Mouse (Mus musculus) thymus, postnatal 36 days (tissue): ENCODE data around the gene Vps13d.

ENCODE experiments used
- DNase-seq, 2 experiments: peaks; one replicate each; pipeline ENCODE4 v3.0.0; 2022; ENCODE audit warnings: mixed read lengths in 2 of 2

Gene Vps13d

DNA sequence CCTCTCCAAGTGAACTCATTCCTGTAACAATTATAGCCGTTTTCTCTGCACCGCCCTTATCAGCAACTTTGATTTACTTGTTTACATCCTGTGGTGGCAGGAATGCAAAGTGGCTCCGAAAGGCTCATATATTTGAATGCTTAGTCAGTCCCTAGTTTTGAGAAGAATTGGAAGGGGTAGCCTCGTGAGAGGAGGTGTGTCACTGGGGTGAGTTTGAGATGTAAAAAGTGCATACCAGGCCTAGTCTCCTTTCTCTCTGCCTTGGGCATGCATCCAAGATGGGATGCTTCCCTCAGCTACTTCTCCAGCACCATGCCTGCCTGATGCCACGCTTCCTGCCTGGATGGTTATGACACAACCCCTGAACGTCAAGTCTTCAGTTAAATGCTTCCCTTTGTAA is 225.8 kb downstream of the Vps13d start:
- DNase-seq: no peak

DNA sequence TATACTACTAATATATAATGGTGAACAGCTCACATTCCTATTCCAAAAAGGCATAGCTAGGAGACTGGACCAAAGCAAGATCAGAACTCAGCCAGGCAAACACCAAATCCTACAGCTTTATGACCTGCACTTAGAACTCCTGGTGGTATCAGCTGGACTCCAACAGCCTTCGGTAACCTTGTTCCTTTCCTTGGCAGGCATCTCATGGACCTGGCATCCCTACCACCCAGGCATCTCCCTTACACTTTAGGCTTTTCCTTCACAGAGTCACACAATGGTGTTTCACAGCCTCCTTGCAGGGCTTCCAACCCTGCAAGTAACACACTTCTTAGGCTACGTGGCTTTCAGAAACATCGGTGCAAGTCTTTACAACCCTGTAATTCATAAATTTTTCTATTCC is 226.4 kb downstream of the Vps13d start:
- DNase-seq: no peak

DNA sequence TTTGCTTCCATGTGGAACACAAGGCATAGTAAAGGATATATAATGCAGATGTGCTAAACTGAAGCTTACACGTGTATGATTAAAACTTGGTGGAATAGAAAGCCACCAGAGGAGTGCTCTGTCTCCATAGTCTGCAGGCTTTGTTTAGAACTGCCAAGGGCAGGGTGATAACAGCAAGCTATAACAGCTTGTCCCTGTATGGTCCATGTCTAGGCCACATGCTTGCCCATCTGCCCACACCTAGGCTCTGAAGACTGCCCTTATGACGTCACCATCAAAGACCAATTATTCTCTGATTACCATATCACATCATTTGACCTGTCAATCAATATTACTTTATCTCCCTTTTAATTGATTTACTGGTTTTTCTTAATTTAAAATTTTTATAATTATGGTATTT is 229.6 kb downstream of the Vps13d start:
- DNase-seq: no peak

DNA sequence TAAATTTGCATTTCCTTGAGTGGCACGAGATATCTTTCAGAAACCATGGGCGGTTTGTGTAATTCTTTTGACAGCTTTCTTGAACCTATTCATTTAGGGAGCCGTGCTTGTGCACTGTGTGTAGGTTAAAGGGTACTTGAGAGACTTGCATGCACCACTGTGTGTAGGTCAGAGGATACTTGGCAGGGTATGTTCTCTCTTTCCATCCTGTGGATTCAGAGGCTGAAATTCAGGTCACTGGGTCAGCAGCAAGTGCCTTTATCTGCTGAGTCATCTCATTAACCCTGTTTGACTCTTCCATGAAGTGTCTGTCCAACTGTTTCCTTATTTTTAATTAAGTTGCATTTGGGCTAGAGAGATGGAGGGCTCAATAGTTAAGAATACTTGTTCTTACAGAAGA is 233.1 kb downstream of the Vps13d start:
- no peak for DNase-seq

DNA sequence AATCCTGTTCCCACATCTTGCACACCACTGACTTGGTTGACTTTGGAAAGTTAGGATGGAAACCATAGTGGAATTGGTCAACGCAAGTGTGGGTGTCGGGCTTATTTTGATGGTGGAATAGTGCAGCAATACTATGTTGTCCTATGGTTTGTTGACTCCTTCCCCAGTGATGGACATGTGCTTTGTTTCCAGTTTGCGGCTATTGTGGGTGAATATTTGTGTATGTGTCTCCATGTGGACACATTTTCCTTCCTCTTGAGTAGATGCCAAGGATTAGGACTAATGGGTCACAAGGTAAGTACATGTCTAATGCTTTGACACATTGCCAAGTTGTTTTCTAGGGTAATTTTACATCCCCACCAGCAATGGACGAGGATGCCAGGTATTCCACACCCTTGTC is 233.6 kb downstream of the Vps13d start:
- no peak for DNase-seq

DNA sequence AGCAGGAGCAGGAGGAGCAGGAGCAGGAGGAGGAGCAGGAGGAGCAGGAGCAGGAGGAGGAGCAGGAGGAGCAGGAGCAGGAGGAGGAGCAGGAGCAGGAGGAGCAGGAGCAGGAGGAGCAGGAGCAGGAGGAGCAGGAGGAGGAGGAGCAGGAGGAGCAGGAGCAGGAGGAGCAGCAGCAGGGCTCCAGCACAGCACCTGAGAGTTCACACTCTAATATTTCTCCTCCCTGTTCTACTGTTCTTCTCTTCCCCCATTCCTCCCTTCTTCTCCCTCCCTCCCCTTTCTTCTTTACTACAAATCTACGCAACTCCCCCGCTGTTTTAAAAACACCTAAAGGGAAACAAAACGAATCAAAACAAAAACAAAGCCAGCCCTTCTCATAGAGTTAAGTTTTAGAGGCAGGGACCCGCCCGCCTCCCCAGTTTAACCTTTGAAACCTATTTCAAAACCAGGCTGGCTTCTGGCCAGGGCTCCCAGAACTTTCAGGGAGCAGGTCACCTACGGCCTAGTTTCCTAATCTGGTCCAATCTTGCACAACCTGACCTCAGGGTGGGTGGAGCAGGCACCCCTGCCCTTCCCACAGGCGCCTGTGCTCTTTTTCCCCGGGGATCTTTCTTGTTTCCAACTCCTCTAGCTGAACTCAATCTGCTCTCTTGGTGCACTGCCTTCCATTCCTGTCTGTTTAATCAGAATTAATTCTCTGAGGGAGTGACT is 234.5 kb downstream of the Vps13d start:
- no peak for DNase-seq

DNA sequence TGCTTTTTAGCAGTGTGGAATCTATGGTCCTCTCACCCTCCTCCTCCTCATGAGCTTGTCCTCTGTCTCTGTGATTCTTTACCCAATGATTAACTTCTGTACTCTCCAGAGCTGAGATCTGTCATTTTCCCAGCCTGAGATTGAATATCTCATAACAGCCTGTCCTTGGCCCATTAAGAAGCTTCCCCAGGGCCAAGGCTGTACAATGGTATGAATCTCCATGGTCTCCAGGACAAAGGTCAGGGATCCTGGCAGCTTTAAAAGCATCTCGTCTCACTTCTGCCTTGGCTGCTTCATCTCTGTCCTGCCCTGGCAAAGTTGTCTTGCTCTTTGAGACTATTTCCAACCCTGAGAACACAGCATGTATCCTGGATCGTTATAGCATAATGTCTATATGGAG is 237.1 kb downstream of the Vps13d start:
- no peak for DNase-seq

DNA sequence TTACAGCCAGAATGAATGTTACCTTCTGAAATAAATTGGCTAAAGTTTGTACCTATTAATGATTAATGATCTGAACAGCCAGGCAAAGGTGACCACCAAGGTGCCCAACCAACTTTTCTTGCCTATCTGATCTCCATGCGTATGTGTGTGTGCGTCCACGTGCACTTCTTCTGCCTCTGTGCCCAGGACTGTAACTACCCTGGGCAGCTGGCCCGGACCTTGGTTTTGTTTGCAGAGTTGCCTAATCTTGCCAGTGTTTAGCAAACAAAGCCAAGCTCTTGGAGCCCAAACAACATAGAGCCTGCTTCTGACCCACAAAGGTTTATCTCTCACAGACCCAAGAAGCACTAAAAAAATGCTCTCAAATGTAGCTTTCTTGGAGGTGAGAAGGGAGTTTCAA is 237.6 kb downstream of the Vps13d start:
- DNase-seq: no peak

DNA sequence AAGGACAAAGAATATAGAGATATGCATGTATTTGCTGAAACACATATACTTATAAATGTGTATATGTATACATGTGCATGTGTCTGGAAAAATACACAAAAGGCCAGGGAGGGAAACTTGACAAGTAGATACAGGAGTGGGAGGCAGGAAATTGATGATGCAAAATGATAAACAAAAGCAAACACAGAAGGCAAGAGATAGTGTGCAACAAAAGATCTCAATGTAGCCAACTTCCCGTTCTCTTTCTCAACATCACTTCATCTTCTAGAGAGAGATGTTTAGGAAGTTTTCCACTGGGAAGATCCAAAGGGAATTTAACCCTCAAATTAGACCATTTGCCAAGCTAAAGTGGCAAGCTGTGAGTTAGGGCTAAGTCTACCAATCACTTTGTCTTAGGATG is 238.5 kb downstream of the Vps13d start:
- DNase-seq: no peak

DNA sequence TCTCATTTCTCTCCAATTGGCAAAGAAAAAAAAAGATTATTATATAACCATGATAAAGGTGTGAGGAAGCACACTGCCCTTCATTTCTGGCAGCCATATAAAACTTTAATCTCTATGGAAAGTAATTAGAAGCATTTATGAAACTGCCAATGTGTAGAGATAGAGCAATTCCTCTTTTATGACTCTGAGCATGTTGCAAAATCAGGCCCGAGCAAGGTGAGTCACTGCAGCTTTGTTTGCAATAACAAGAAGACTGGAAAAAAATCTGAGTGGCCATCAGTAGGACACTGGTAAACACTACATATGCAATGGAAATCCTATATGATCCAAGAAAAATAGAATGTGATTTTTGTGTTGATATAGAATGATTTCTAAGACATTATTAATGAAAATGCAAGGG is 238.9 kb downstream of the Vps13d start:
- DNase-seq: no peak

DNA sequence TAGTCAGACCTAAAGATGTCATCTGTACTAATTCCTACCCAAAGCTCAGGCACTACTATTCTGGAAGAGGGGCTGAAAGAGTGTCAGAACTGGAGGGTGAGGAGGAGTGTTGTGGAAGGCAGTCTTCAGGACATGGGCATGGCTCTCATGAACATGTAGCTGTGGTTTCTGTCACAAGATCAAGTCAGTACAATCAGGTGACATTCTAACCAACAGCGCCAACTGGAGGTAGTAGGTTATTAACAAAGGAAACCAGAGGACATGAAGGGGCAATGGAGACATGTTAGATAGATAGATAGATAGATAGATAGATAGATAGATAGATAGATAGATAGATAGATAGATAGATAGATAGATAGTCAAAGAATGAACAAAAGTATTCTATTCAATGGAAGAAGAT is 241.4 kb downstream of the Vps13d start:
- no peak for DNase-seq

DNA sequence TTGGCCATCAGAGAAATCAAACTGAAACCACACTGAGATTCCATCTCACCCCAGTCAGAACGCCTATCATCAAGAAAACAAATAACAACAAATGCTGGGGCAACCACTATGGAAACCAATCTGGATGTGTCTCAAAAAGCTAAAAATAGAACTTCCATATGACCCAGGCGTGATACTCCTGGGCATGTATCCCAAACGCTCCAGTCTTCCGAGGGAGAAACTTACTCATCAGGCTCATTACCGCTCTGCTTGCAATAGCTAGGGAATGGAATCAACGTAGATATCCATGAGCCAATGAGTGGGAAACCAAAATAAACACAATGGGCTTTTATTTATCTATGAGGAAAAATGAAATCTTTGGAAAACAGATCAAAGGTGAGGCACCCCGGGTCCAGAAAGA is 242.9 kb downstream of the Vps13d start:
- no peak for DNase-seq

DNA sequence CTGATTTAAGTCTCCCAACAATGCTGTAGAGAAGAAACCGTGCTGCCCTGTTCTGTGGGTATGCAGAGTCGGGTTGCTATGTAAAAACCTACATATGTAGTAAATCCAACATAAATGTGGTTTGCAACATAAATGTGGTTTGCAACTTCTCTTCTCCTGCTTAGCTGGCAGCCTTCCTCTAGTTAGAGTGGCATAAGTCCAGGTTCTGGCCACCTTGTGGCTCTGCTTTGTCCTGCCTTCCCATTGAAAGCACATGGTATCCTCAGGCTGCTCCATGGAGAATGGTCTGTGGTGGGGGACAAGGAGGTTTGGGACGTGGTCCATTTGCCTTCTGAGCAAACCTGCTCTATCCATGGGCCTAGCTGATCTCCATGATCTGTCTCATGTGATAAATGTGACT is 243.9 kb downstream of the Vps13d start:
- DNase-seq: no peak

DNA sequence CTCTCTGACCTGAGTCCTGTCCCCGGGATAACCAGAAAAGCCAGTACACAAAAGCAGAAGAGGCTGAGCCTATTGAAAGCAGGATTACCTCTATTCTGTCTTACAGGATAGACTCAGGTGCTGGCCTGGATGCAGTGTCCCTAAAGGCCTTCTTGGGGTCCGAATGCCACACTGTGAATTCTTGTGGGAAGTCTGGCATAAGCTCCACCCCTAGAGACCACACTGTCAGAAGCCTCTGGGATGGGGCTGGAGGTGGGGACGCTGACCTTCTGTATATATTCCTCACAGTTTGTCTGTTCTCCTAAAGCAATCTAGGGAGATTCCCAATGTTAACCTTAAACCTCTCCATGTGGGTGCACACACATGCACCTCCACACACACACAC is 244.5 kb downstream of the Vps13d start:
- DNase-seq: no peak

DNA sequence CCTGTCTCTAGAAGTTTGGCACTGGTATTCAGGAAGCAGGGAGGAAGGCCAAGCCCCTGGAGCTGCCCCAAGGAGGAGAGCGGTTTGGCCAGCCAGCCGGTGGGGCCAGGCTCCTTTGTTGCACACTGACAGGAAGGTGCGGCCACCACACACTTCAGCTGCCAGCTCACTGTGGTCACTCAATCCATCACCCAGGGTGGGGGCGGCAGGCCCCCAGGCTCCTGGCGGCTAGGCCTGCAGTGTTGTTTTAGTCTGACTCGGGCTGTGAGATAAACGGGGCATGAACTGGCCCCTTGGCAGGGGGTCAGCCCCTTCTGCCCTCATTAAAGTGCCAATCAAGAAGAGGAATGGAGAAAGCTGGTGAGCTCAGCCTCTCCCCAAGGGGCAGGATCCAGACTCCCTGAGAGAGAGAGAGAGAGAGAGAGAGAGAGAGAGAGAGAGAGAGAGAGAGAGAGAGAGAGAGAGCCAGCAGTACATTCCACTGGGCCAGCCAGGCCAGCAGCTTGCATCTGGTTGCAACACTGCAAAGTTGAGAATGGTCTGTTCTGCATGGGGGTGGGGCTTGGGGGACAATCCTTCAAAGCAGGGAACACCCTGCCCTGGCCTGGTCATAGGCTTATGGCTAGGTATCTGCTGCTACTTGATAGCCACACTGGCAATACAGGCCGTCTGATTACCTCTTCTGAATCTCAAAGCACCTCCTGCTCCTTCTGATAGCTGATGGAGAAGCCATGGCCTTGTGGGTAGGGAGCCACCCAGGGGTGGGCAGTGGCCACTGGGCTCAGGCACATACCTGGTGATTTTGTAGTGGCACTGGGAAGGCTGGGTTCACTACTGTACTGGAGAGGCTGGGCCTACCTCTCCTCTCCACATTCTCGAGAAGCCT is 245.1 kb downstream of the Vps13d start:
- no peak for DNase-seq

DNA sequence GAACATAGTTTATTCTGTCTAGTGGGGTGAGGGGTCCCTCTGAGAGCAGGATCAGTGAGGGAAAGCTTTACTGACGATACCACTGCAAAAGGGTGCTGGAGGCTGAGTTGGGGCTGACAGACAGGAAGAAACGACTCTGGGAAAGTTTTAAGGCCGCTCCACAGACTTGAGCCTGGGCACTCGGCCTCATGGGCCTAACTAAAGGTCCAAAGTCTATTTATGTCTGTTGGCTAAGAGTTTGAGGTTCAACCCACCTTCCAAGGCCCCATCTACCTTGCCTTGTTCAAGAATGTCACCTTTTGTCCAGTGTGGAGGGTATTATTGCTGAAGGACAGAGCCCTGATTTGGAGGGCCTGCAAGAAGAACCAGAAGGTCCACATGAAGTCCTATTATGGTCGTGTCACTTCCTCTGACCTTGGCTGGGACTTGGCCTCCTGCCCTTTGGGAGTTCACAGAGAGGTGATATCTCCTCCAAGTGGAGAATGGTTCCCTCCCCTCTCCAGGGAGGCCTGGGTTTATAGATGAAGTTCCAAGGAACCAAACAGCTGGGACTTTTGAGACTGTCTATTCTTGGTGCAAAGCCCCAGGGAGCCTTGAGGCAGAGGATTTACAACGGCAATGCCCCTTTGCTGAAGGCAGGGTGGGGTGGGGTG is 246.9 kb downstream of the Vps13d start:
- DNase-seq: no peak

DNA sequence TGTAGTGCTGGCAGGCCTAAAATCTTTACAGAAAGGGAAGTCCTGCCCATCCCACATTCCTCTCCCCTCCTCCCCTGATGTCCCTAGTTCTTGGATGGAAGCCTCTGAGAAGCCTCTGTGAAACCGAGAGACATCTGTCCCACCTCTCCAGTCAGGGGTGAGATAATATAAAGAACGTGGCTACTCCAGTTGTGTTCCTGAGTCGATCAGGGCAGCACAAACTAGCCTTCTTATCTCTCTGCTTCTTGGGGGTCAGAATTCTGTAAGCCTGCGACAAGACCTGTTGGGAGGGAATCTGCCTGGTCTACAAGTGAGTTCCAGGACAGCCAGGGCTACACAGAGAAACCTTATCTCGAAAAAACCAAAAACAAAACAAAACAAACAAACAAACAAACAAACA is 251.5 kb downstream of the Vps13d start:
- no peak for DNase-seq

DNA sequence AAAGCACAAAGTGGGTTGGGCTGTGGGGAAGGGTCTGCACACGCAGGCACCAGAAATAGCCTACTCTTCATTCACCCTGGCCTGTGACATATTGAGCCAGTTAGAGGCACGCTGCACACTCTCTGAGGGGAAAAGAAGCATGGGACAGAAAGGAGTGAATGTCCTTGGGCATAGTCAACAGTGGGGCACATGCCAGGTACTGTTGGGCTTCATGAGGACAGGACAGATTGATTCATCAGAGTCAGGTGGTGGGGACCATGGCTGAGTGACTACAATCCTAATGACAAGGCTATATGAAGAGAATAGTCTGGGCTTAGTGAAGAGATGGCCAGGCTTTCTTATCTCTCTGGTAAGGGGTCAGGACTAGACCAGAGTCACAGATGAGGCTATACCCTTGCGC is 252.4 kb downstream of the Vps13d start:
- DNase-seq: no peak

DNA sequence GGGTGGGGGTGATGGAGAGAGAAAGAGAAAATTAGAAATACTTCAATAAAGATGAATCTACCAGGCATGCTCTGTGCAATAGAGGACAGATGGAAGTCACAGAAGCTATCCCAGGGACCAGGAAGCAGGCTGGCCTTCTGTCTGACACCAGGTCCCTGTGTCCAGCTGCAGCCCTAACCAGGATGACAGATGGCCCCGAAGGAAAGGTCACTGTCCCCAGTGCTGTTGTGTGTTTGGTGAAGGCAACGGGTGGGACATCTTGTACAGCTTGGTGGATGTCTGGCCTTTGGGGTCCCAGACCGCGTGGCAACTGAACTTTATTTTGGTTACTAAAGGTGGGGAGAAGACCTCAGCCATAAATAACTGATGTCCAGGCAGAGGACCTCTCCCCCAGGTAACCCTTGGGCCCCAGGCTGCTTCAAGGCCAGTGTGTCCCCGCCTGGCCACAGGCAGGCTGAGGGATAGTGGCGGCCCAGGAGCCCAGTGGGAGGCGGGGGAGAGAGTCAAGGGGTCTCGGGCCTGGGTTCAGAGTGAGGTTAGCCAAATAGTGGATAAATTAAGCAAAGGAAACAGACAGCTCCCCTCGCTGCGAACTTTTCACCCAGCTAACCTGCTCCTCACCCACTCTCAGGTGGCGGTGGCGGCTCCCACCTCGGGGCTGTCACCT is 253.9 kb downstream of the Vps13d start:
- no peak for DNase-seq

DNA sequence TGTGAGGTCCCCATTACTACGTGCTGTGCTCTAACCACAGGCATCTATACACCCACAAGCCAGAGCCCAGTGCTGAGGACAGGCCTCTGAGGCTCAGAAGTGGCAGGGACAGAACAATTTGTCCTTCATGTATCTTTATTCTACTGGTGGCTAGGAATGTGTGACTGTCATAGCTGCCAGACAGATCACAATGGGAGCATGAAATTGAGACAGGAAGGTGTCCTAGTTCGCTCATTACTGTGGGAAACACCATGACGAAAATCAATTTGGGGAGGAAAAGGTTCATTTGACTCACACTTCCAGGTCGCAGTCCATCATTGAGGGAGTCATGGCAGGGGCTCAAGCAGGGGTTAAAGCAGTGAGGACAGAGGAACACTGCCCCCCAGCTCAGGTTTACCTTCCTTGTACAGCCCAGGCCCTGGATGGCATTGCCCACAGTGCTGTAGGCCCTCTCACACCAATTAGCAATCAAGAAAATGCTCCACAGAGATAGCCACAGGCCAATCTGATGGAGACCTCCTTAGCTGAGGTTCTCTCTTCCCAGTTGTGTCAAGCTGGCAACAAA is 254.9 kb downstream of the Vps13d start:
- DNase-seq: no peak

DNA sequence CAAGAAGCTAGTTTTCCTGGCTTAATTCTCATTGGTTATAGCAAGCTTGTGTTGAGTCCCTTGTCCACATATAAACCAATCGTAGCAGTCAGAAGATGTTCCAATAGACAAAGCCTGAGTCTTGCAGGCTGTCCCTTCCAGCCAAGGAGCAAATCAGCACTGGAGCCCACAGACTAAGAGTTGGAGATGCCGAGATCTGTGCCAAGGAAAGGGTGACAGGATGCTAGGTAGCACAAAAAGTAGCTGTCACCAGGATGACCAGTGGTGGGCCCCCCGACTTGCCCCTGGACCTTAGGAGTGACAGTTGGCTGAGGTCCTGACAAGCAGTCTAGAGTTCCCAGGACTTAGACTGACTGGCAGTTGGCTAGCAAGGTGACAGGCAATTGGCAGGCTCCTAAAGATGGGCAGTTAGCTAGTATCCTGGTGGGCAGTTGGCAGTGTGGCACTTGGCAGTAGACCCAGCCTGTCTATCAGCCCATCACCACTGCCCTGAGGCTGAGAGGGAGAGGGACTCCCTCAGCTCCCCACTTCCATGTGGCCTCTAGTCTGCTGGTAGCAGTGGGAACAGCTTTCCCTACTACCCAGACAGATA is 258.1 kb downstream of the Vps13d start:
- no peak for DNase-seq

DNA sequence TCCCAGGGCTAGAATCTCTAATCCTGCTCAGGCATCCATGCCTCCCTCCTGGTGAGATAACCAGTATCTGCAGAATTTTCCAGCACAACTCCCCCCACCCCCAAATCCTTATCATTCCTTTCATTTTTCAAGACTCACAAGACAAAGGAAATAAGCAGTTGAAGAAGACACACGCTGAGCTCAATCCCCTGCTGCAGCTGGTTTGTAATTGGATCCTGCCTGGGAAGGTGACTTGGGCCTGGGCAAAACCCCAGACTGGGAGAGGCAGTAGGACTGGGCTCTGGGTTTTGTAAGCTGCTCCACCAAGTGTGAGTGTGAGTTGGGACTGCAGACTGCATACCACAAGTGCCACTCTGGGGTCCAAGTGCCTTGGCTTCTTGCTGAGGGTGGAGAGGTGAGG is 260.3 kb downstream of the Vps13d start:
- DNase-seq: no peak

DNA sequence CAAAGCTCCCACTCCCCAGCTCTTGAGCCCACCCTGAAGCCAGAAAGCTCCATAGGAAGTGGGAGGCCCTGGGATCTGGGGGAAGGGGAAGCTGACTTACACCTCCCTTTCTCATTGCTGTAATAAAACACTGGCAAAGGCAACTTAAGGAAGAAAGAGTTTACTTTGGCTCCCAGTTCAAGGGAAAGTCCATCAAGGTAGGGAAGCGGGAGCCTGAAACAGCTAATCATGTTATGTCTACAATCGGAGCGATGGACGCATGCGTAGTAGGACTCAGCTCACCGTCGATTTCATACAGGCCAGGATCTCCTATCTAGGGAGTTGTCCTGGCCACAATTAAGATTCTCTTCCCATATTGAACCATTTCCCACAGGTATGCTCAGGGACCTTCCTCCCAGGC is 263.6 kb downstream of the Vps13d start:
- DNase-seq: no peak
